Mouse (Mus musculus) bone marrow, adult 2 months (tissue): ENCODE measurements around the gene Nub1.

ENCODE experiments used
- CTCF ChIP-seq: fragments of 200-500 bp; IDR thresholded peaks from 2 replicates; pipeline ENCODE4 v1.5.1; 2011; ENCODE audit warnings: low read length, control low read depth; ENCODE audit not compliant: control insufficient read depth, insufficient read depth
- POLR2A ChIP-seq: fragments of 200-500 bp; IDR thresholded peaks from 2 replicates; pipeline ENCODE4 v1.6.1; 2011; ENCODE audit warnings: low read depth, mild to moderate bottlenecking, control low read depth, low read length, borderline replicate concordance; ENCODE audit not compliant: control insufficient read depth

- TF ChIP-seq POLR2A (no peak), CTCF (no peak)
These were observed 36.1 kb upstream of the Nub1 start for GRCm38 (mm10) chr5:24649231-24649630.
